Mouse (Mus musculus) kidney, postnatal 0 days (tissue): ENCODE results near the gene Socs5. TPM values are rescaled to one million over a fixed set of nuclear protein-coding genes. Genes with fewer than 3 reads are reported as not detected.
"Not testable (repeated sequence)": the region's sequence is repeated elsewhere in the genome, so short reads cannot be mapped to it uniquely, and the experiment has no call there.

Experiments
- ATAC-seq: fragments of 200-750 bp; cut with Nextera tagmentation; replicated peaks from 2 replicates; pipeline ENCODE4 v1.8.0; 2017; ENCODE audit warnings: low read depth, moderate number of reproducible peaks, moderate TSS enrichment, moderate library complexity; ENCODE audit not compliant: low FRiP score
- DNase-seq: peaks from one replicate; pipeline ENCODE4 v3.0.0-alpha.2; 2016; ENCODE audit warnings: low spot score
- H3K27ac ChIP-seq: fragments of 300-500 bp; sonication (generic); 2 replicates; pipeline ENCODE4 v1.5.1; 2014; ENCODE audit warnings: mild to moderate bottlenecking
- H3K27me3 ChIP-seq: fragments of 300-500 bp; sonication (generic); 2 replicates; pipeline ENCODE4 v1.6.1; 2014; ENCODE audit warnings: low read length, mixed read lengths; ENCODE audit not compliant: insufficient read depth
- H3K36me3 ChIP-seq: fragments of 300-500 bp; sonication (generic); 2 replicates; pipeline ENCODE4 v1.6.1; 2014; ENCODE audit warnings: low read length, mixed read lengths; ENCODE audit not compliant: insufficient read depth
- H3K4me1 ChIP-seq: fragments of 300-500 bp; sonication (generic); replicated peaks from 2 replicates; pipeline ENCODE4 v1.6.1; 2014; ENCODE audit warnings: antibody characterized with exemption, low read length, mixed read lengths; ENCODE audit not compliant: insufficient read depth
- H3K4me2 ChIP-seq: fragments of 300-500 bp; sonication (generic); 2 replicates; pipeline ENCODE4 v1.6.1; 2014; ENCODE audit warnings: mild to moderate bottlenecking, low read length, moderate library complexity, mixed read lengths
- H3K4me3 ChIP-seq: fragments of 300-500 bp; sonication (generic); replicated peaks from 2 replicates; pipeline ENCODE4 v1.5.1; 2014; ENCODE audit warnings: low read depth, low read length
- H3K9ac ChIP-seq: fragments of 300-500 bp; sonication (generic); 2 replicates; pipeline ENCODE4 v1.6.1; 2014; ENCODE audit warnings: low read depth, low read length
- H3K9me3 ChIP-seq: fragments of 300-500 bp; sonication (generic); replicated peaks from 2 replicates; pipeline ENCODE4 v1.6.1; 2016; ENCODE audit warnings: low read length, inconsistent platforms, mixed read lengths
- CTCF ChIP-seq: IDR thresholded peaks from 2 replicates; pipeline ENCODE4 v1.5.1; 2016; ENCODE audit warnings: antibody characterized with exemption, low read depth, mild to moderate bottlenecking, moderate library complexity
- WGBS: fragments of 180-500 bp; shearing (Covaris S2); extraction: QIAGEN DNeasy Blood & Tissue Kit; methylation state at CpG from one replicate; pipeline ENCODE4 v1.1.7; 2014; 5-methylcytosine and 5-hydroxymethylcytosine counted together
- polyA plus RNA-seq: library from polyadenylated mRNA; unstranded; fragments of >200 nt; fragmentation: Nextera tagmentation; extraction: Ambion mirVana; gene quantifications from 2 replicates; pipeline ENCODE4 v1.2.1, GENCODE M21; 2015

The Socs5 gene
- polyA plus RNA-seq, 1 experiment from 2014 or later: 15.7 TPM

DNA sequence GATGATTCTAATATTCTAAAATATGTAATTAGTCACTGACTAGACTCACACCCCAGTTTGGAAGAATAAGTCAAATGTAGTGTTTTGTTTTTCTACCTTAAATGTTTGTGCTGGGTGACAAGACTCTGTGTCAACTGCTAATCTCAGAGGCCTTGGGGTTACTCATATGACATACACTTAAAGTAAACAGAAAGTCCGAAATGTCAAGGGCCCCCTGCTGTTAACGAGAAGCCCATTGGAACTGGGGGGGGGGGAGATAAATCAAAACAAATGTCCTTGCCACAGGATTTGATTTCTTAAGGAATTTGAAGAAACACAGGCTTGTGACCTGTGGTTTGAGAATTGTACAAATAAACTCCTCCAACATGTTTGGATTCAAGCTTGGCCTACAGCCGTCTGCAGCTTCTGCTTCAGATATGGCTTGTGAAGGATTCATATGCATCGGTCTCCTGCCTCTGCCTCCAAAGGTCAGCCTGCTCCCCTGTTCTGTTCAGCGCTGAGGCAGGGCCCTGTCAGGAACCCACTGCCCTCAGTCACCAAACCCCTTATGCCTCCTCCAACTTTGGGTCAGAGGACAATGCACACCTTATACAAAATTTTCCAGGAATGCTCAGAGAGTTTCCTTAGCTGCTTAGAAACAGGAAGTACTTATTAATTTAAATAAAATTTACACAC lies 34.6 kb upstream of the Socs5 start:
- Histone ChIP-seq H3K27me3 (no peaks in the 10 kb centered on the region), H3K9me3 (no peaks in the 10 kb centered on the region), H3K4me2 (no peak overlapping the region), H3K9ac (no peak overlapping the region), H3K4me3 (no peak overlapping the region), H3K27ac (no peak overlapping the region), H3K4me1 (no peaks in the 10 kb centered on the region), H3K36me3 (no peaks in the 10 kb centered on the region)
- no peak for TF ChIP-seq CTCF
- ATAC-seq: no peak
- DNase-seq: no peak
- WGBS: 42% methylated on average over 5 of the region's 5 CpGs

DNA sequence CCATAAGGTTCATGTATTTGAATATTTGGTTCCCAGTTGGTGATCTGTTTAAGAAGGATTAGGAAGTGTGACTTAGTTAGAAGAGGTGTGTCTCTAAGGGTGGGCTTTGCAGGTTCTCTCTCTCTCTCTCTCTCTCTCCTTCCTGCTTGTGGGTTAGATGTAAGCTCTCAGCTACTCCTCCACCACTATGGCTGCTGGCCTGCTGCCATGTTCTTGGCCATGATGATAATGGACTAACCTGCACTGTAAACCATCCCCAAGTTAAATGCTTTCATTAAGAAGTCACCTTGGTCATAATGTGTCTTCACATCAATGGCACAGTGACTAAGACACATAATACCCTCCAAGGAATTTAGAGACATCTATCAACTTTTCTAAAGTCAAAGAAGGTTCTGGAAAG lies 34.0 kb upstream of the Socs5 start:
- Histone ChIP-seq H3K27ac (no peak overlapping the region), H3K4me1 (no peaks in the 10 kb centered on the region), H3K36me3 (no peaks in the 10 kb centered on the region), H3K4me2 (no peak overlapping the region), H3K9ac (no peak overlapping the region), H3K4me3 (no peak overlapping the region), H3K9me3 (no peaks in the 10 kb centered on the region), H3K27me3 (no peaks in the 10 kb centered on the region)
- no peak for ATAC-seq
- DNase-seq: no peak
- no peak for TF ChIP-seq CTCF

DNA sequence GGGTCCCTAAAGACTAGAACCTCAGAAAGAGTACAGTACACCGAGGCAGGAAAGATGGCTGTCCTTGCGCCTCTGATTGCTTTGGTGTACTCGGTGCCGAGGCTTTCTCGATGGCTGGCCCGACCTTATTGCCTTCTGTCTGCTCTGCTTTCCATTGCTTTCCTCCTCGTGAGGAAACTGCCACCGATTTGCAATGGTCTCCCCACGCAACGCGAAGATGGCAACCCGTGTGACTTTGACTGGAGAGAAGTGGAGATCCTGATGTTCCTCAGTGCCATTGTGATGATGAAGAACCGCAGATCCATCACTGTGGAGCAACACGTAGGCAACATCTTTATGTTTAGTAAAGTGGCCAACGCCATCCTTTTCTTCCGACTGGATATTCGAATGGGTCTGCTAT lies 29.3 kb upstream of the Socs5 start:
- not testable (repeated sequence) for H3K36me3 ChIP-seq, H3K4me3 ChIP-seq, H3K9me3 ChIP-seq, H3K9ac ChIP-seq, ATAC-seq, H3K4me2 ChIP-seq, DNase-seq, H3K27me3 ChIP-seq, H3K27ac ChIP-seq, H3K4me1 ChIP-seq
- 96% methylated on average over 16 of the region's 17 CpGs for WGBS

DNA sequence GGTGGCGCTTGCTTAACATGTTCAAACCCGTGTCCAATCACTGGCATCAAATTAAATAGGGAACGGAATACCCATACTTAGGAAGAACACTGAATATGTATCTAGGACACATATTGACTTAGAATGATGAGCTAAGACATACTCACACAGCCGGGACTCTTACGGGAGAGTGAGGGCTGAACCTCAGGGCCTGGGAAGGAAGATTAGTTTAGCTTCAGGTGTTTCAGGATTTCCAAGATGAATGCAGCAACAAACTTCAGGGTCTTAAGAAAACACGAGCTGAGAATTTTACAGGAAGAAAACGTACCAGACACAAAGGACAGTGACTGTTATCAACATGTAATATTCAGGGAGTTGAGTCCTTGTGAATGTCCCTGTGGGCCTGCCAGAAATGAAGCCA lies 26.8 kb upstream of the Socs5 start:
- H3K27me3 ChIP-seq: no peaks in the 10 kb centered on the region
- no peak overlapping the region for H3K27ac ChIP-seq
- ATAC-seq (no peak), DNase-seq (no peak)
- H3K9me3 ChIP-seq: no peaks in the 10 kb centered on the region
- H3K4me3 ChIP-seq: no peak overlapping the region
- H3K9ac ChIP-seq: no peak overlapping the region
- no peaks in the 10 kb centered on the region for H3K4me1 ChIP-seq
- TF ChIP-seq CTCF: no peak
- H3K4me2 ChIP-seq: no peak overlapping the region
- WGBS: 91% methylated on average over 7 of the region's 7 CpGs
- H3K36me3 ChIP-seq: no peaks in the 10 kb centered on the region

DNA sequence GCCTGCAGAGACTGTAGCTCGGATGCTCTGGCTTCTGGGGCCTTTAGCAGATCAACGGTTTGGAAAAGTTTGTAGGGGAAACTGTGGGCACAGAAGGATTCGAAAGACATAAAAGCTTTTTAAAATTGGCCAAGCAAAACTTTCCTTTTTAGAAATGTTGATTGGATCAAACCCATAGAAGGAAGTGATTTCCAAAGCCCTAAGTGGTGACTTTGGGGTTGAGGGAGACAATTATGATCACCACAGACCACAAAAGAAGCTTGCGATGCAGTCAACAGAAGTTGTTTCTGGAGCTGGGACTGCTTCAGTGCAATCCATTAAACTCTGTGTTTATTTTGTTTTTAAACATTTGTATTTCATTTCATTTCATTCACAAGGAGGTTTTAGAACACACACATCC lies 24.9 kb upstream of the Socs5 start:
- H3K36me3 ChIP-seq: no peaks in the 10 kb centered on the region
- no peak for TF ChIP-seq CTCF
- no peaks in the 10 kb centered on the region for H3K4me1 ChIP-seq
- no peak overlapping the region for H3K4me2 ChIP-seq
- no peaks in the 10 kb centered on the region for H3K27me3 ChIP-seq
- no peak overlapping the region for H3K9ac ChIP-seq
- no peak overlapping the region for H3K4me3 ChIP-seq
- no peak overlapping the region for H3K27ac ChIP-seq
- no peaks in the 10 kb centered on the region for H3K9me3 ChIP-seq
- DNase-seq: no peak
- ATAC-seq: no peak
- WGBS: 83% methylated on average over 4 of the region's 4 CpGs

DNA sequence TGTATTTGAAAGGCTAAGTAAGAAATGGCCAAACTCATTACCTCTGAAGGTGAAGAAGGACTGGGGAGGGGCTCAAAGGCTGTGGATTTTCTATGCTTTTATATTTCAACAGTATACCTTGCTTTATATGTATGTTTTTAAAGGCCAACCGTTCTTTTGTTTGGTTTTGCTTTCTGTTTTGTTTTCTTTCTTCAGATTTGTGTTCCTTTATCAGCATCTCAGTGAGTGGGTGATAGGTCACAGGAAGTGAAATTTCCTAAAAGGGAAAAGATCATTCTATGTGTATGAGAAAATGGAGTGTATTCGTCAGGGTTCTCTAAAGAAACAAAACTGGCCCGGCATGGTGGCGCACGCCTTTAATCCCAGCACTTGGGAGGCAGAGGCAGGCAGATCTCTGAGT lies 23.8 kb upstream of the Socs5 start:
- Histone ChIP-seq H3K9ac (no peak overlapping the region), H3K27ac (no peak overlapping the region), H3K27me3 (no peaks in the 10 kb centered on the region), H3K4me1 (no peaks in the 10 kb centered on the region), H3K9me3 (no peaks in the 10 kb centered on the region), H3K36me3 (no peaks in the 10 kb centered on the region), H3K4me3 (no peak overlapping the region), H3K4me2 (no peak overlapping the region)
- WGBS: 75% methylated on average over 5 of the region's 5 CpGs
- ATAC-seq (no peak), DNase-seq (no peak)
- no peak for TF ChIP-seq CTCF

DNA sequence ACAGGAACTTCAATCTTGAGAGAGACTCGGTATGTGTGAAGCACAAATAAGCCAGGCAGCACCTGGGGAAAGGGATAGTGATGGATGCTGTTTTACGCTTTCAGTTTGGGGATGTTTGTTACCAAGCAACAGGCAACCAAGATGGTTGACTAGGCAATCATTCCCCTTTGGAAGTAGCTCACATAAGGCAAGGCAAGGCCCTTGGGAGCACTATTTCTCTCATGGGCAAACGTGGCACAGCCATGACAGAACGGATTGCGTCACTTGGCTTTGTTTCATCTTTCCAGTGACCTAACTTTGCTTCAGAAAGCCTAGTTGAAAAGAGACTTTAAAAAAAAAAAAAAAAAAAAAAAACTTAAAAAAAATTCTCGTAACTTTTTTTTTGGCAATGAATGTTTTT lies 21.8 kb upstream of the Socs5 start:
- H3K9ac ChIP-seq: no peak overlapping the region
- no peak for TF ChIP-seq CTCF
- ATAC-seq (no peak), DNase-seq (no peak)
- no peak overlapping the region for H3K4me2 ChIP-seq
- H3K27ac ChIP-seq: no peak overlapping the region
- H3K27me3 ChIP-seq: no peaks in the 10 kb centered on the region
- WGBS: 90% methylated on average over 6 of the region's 6 CpGs
- H3K36me3 ChIP-seq: no peaks in the 10 kb centered on the region
- no peak overlapping the region for H3K4me3 ChIP-seq
- H3K9me3 ChIP-seq: no peaks in the 10 kb centered on the region
- H3K4me1 ChIP-seq: no peaks in the 10 kb centered on the region
